Mouse (Mus musculus): Measurements from ENCODE around the gene Col25a1. TPM values are rescaled to one million over a fixed set of nuclear protein-coding genes. Genes with fewer than 3 reads are reported as not detected.

Gene Col25a1
- polyA plus RNA-seq, 1 experiment from 2014 or later, result 5.2 TPM

- no peak for DNase-seq (ENCODE audit: low spot score)
- no peak overlapping the region for H3K27ac ChIP-seq
- 83% methylated on average over 4 of the region's 4 CpGs for WGBS
- no peak overlapping the region for H3K4me3 ChIP-seq
- H3K27me3 ChIP-seq (ENCODE audit: insufficient read depth, poor library complexity, severe bottlenecking), result no peaks in the 10 kb centered on the region
- H3K36me3 ChIP-seq, result no peaks in the 10 kb centered on the region
- H3K4me1 ChIP-seq (replicated peaks), result peaks cover 16% of the 10 kb centered on the region; the same call in 1 of the 2 replicates
- no peaks in the 10 kb centered on the region for H3K9me3 ChIP-seq
Observed at GRCm38 (mm10) chr3:130309277-130309676, 178.0 kb downstream of the Col25a1 start.

- Histone ChIP-seq H3K27ac (peak overlapping the region; percentile 53; the same call in 1 of the 2 replicates), H3K9me3 (no peaks in the 10 kb centered on the region), H3K4me3 (no peak overlapping the region), H3K36me3 (no peaks in the 10 kb centered on the region), H3K4me1 (replicated peaks) (peaks cover 10% of the 10 kb centered on the region; the same call in 1 of the 2 replicates), H3K27me3 (ENCODE audit: insufficient read depth, poor library complexity, severe bottlenecking) (no peaks in the 10 kb centered on the region)
- DNase-seq (ENCODE audit: low spot score), result peak; percentile 7
- WGBS, result 69% methylated on average over 14 of the region's 14 CpGs
Observed at GRCm38 (mm10) chr3:130310694-130311305, 179.5 kb downstream of the Col25a1 start.

- 90% methylated on average over 6 of the region's 6 CpGs for whole genome bisulfite sequencing
- no peaks in the 10 kb centered on the region for H3K9me3 ChIP-seq
- 0 out of 2 replicates have a peak, but pooled peaks cover 9% of the 10 kb centered on the region for H3K4me1 ChIP-seq (replicated peaks)
- DNase-seq (ENCODE audit: low spot score), result no peak
- no peak overlapping the region for H3K27ac ChIP-seq
- H3K36me3 ChIP-seq, result no peaks in the 10 kb centered on the region
- no peak overlapping the region for H3K4me3 ChIP-seq
- no peaks in the 10 kb centered on the region for H3K27me3 ChIP-seq (ENCODE audit: insufficient read depth, poor library complexity, severe bottlenecking)
Observed at GRCm38 (mm10) chr3:130313246-130313645, 181.9 kb downstream of the Col25a1 start.

GRCm38 (mm10) chr3:130327039-130328015, 196.0 kb downstream of the Col25a1 start:
- no peak overlapping the region for H3K27ac ChIP-seq
- DNase-seq (ENCODE audit: low spot score), result no peak
- WGBS, result 66% methylated on average over 13 of the region's 13 CpGs
- no peaks in the 10 kb centered on the region for H3K9me3 ChIP-seq
- H3K4me1 ChIP-seq (replicated peaks), result no peaks in the 10 kb centered on the region
- no peak overlapping the region for H3K4me3 ChIP-seq
- no peaks in the 10 kb centered on the region for H3K27me3 ChIP-seq (ENCODE audit: insufficient read depth, poor library complexity, severe bottlenecking)
- H3K36me3 ChIP-seq, result no peaks in the 10 kb centered on the region

- H3K4me1 ChIP-seq (replicated peaks), result no peaks in the 10 kb centered on the region
- DNase-seq (ENCODE audit: low spot score), result no peak
- H3K4me3 ChIP-seq, result no peak overlapping the region
- no peak overlapping the region for H3K27ac ChIP-seq
- H3K27me3 ChIP-seq (ENCODE audit: insufficient read depth, poor library complexity, severe bottlenecking), result no peaks in the 10 kb centered on the region
- no peaks in the 10 kb centered on the region for H3K9me3 ChIP-seq
- WGBS, result 91% methylated on average over 9 of the region's 9 CpGs
- H3K36me3 ChIP-seq, result no peaks in the 10 kb centered on the region
Observed at GRCm38 (mm10) chr3:130328909-130329308, 197.6 kb downstream of the Col25a1 start.

- no peaks in the 10 kb centered on the region for H3K9me3 ChIP-seq
- WGBS, result 93% methylated on average over 9 of the region's 9 CpGs
Observed at GRCm38 (mm10) chr3:130329833-130330555, 198.7 kb downstream of the Col25a1 start.

GRCm38 (mm10) chr3:130330556-130330950, 199.3 kb downstream of the Col25a1 start:
- H3K27ac ChIP-seq, result no peak overlapping the region
- no peaks in the 10 kb centered on the region for H3K4me1 ChIP-seq (replicated peaks)
- H3K36me3 ChIP-seq, result no peaks in the 10 kb centered on the region
- no peak for DNase-seq (ENCODE audit: low spot score)
- 94% methylated on average over 3 of the region's 3 CpGs for WGBS
- no peaks in the 10 kb centered on the region for H3K27me3 ChIP-seq (ENCODE audit: insufficient read depth, poor library complexity, severe bottlenecking)
- H3K9me3 ChIP-seq, result no peaks in the 10 kb centered on the region
- H3K4me3 ChIP-seq, result no peak overlapping the region

More at GRCm38 (mm10) chr3:130329833-130330555, 198.7 kb downstream of the Col25a1 start:
- no peaks in the 10 kb centered on the region for H3K27me3 ChIP-seq (ENCODE audit: insufficient read depth, poor library complexity, severe bottlenecking)
- no peaks in the 10 kb centered on the region for H3K36me3 ChIP-seq
- no peaks in the 10 kb centered on the region for H3K4me1 ChIP-seq (replicated peaks)
- H3K27ac ChIP-seq, result no peak overlapping the region
- no peak for DNase-seq (ENCODE audit: low spot score)
- no peak overlapping the region for H3K4me3 ChIP-seq

GRCm38 (mm10) chr3:130332347-130332913, 201.1 kb downstream of the Col25a1 start:
- no peak for DNase-seq (ENCODE audit: low spot score)
- Histone ChIP-seq H3K27me3 (ENCODE audit: insufficient read depth, poor library complexity, severe bottlenecking) (no peaks in the 10 kb centered on the region), H3K36me3 (no peaks in the 10 kb centered on the region), H3K27ac (no peak overlapping the region), H3K9me3 (no peaks in the 10 kb centered on the region), H3K4me3 (no peak overlapping the region), H3K4me1 (replicated peaks) (no peaks in the 10 kb centered on the region)
- WGBS, result 72% methylated on average over 3 of the region's 3 CpGs

GRCm38 (mm10) chr3:130337857-130338256, 206.6 kb downstream of the Col25a1 start:
- H3K27me3 ChIP-seq (ENCODE audit: insufficient read depth, poor library complexity, severe bottlenecking), result no peaks in the 10 kb centered on the region
- DNase-seq (ENCODE audit: low spot score), result no peak
- WGBS, result 69% methylated on average over 13 of the region's 13 CpGs
- H3K4me3 ChIP-seq, result no peak overlapping the region
- no peaks in the 10 kb centered on the region for H3K9me3 ChIP-seq
- no peaks in the 10 kb centered on the region for H3K36me3 ChIP-seq
- H3K27ac ChIP-seq, result 0 out of 2 replicates have a peak overlapping the region, but pooled peaks have one; percentile 26
- no peaks in the 10 kb centered on the region for H3K4me1 ChIP-seq (replicated peaks)

- Histone ChIP-seq H3K36me3 (no peaks in the 10 kb centered on the region), H3K9me3 (no peaks in the 10 kb centered on the region), H3K27ac (no peak overlapping the region), H3K4me1 (replicated peaks) (no peaks in the 10 kb centered on the region), H3K4me3 (no peak overlapping the region), H3K27me3 (ENCODE audit: insufficient read depth, poor library complexity, severe bottlenecking) (no peaks in the 10 kb centered on the region)
- no peak for DNase-seq (ENCODE audit: low spot score)
- WGBS, result 83% methylated on average over 3 of the region's 3 CpGs
Observed at GRCm38 (mm10) chr3:130338371-130338770, 207.1 kb downstream of the Col25a1 start.

- 0 out of 2 replicates have a peak, but pooled peaks cover 6% of the 10 kb centered on the region for H3K4me1 ChIP-seq (replicated peaks)
- H3K9me3 ChIP-seq, result no peaks in the 10 kb centered on the region
- no peaks in the 10 kb centered on the region for H3K36me3 ChIP-seq
- DNase-seq (ENCODE audit: low spot score), result no peak
- H3K4me3 ChIP-seq, result no peak overlapping the region
- H3K27me3 ChIP-seq (ENCODE audit: insufficient read depth, poor library complexity, severe bottlenecking), result no peaks in the 10 kb centered on the region
- WGBS, result 66% methylated on average over 6 of the region's 6 CpGs
- no peak overlapping the region for H3K27ac ChIP-seq
Observed at GRCm38 (mm10) chr3:130350161-130350560, 218.9 kb downstream of the Col25a1 start.

- Histone ChIP-seq H3K9me3 (no peaks in the 10 kb centered on the region), H3K36me3 (no peaks in the 10 kb centered on the region), H3K27ac (no peak overlapping the region), H3K27me3 (ENCODE audit: insufficient read depth, poor library complexity, severe bottlenecking) (no peaks in the 10 kb centered on the region), H3K4me1 (replicated peaks) (0 out of 2 replicates have a peak, but pooled peaks cover 1% of the 10 kb centered on the region), H3K4me3 (no peak overlapping the region)
- 91% methylated on average over 4 of the region's 4 CpGs for WGBS
- no peak for DNase-seq (ENCODE audit: low spot score)
Observed at GRCm38 (mm10) chr3:130354399-130355039, 223.2 kb downstream of the Col25a1 start.

All from hindbrain, embryonic 10.5 days (tissue).